Mouse (Mus musculus) liver, adult 2 months (tissue): ENCODE measurements at regions not wholly inside any gene's neighbourhood (a gene's known extent, or its start where the extent isn't known, plus 50 kb on each side); places are given as distances from the start of the nearest gene placed in this dataset.

ENCODE experiments used
- CTCF ChIP-seq: fragments of 200-500 bp; IDR thresholded peaks from 2 replicates; pipeline ENCODE4 v1.5.1; 2011; ENCODE audit warnings: low read depth, low read length, control low read depth
- POLR2A ChIP-seq: fragments of 200-500 bp; IDR thresholded peaks from 2 replicates; pipeline ENCODE4 v1.6.1; 2011; ENCODE audit warnings: low read length, control low read depth; ENCODE audit not compliant: insufficient read depth; ENCODE audit errors: extremely low read depth

DNA sequence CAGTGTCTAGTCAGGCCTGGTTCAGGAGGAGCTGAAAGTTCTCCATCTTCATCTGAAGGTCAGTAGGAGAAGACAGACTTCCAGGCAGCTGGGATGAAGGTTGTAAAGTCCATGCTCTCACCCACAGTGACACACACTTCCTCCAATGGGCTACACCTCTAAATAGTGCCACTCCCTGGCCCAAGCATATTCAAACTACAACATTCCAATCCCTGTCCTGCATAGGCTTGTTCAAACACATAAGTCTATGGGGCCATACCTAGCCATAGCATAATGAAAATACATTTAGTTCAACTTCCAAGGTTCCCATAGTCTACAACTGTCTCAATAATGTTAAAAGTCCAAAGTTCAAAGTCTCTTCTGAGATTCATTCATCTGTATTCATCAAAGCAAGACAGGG lies 324.5 kb upstream of the Gm5150 start:
- TF ChIP-seq CTCF (no peak), POLR2A (no peak)
